Mouse (Mus musculus): ENCODE results near the gene Tmod4. TPM values are rescaled to one million over a fixed set of nuclear protein-coding genes. Genes with fewer than 3 reads are reported as not detected.

Gene Tmod4
- polyA plus RNA-seq, 1 experiment from 2014 or later, result 0.70 TPM

GRCm38 (mm10) chr3:95171105-95171504 lies 46.8 kb downstream of the Tmod4 start:
- Histone ChIP-seq H3K36me3 (ENCODE audit: control insufficient read depth, insufficient read depth, low read length) (peaks cover 9% of the 10 kb centered on the region; the same call in 1 of the 2 replicates), H3K4me3 (ENCODE audit: low read depth, low read length) (no peak overlapping the region), H3K9me3 (ENCODE audit: control insufficient read depth, low read length) (no peaks in the 10 kb centered on the region), H3K27me3 (ENCODE audit: control insufficient read depth, insufficient read depth, low read length) (no peaks in the 10 kb centered on the region; the same call in 1 of the 2 replicates), H3K4me1 (replicated peaks; ENCODE audit: control insufficient read depth, insufficient read depth) (no peaks in the 10 kb centered on the region), H3K27ac (replicated peaks) (no peak overlapping the region), H3K9ac (ENCODE audit: low read length) (no peak overlapping the region), H3K4me2 (replicated peaks; ENCODE audit: low read depth) (no peak overlapping the region)
- ATAC-seq (ENCODE audit: low FRiP score, low TSS enrichment) (no peak), DNase-seq (ENCODE audit: low spot score) (no peak)
- TF ChIP-seq CTCF (IDR thresholded peaks at IDR 0.05; ENCODE audit: low read depth) (no peak), EP300 (optimal IDR thresholded peaks at IDR 0.05) (no peak)
- WGBS, result 53% methylated on average over 6 of the region's 6 CpGs

GRCm38 (mm10) chr3:95172526-95173255 lies 48.4 kb downstream of the Tmod4 start:
- DNase-seq (ENCODE audit: low spot score) (peak; percentile 31), ATAC-seq (ENCODE audit: low FRiP score, low TSS enrichment) (0 out of 2 replicates have a peak, but pooled peaks have one; percentile 11)
- TF ChIP-seq CTCF (IDR thresholded peaks at IDR 0.05; ENCODE audit: low read depth) (peak; percentile 2; the same call in 1 of the 2 replicates), EP300 (optimal IDR thresholded peaks at IDR 0.05) (no peak)
- H3K36me3 ChIP-seq (ENCODE audit: control insufficient read depth, insufficient read depth, low read length), result peaks cover 6% of the 10 kb centered on the region; the same call in 1 of the 2 replicates
- no peaks in the 10 kb centered on the region; the same call in 1 of the 2 replicates for H3K27me3 ChIP-seq (ENCODE audit: control insufficient read depth, insufficient read depth, low read length)
- WGBS, result 45% methylated on average over 66 of the region's 84 CpGs
- 0 out of 2 replicates have a peak overlapping the region, but pooled peaks have one; percentile 8 for H3K9ac ChIP-seq (ENCODE audit: low read length)
- peak overlapping the region; percentile 15; the same call in 1 of the 2 replicates for H3K4me3 ChIP-seq (ENCODE audit: low read depth, low read length)
- H3K9me3 ChIP-seq (ENCODE audit: control insufficient read depth, low read length), result no peaks in the 10 kb centered on the region
- H3K4me1 ChIP-seq (replicated peaks; ENCODE audit: control insufficient read depth, insufficient read depth), result no peaks in the 10 kb centered on the region
- no peak overlapping the region for H3K27ac ChIP-seq (replicated peaks)
- H3K4me2 ChIP-seq (replicated peaks; ENCODE audit: low read depth), result peak overlapping the region; percentile 42; the same call in 1 of the 2 replicates

GRCm38 (mm10) chr3:95173256-95173949 lies 49.1 kb downstream of the Tmod4 start:
- TF ChIP-seq EP300 (optimal IDR thresholded peaks at IDR 0.05) (no peak), CTCF (IDR thresholded peaks at IDR 0.05; ENCODE audit: low read depth) (no peak)
- peak overlapping the region; percentile 8; the same call in 1 of the 2 replicates for H3K9ac ChIP-seq (ENCODE audit: low read length)
- H3K4me3 ChIP-seq (ENCODE audit: low read depth, low read length), result peak overlapping the region; percentile 15
- 24% methylated on average over 56 of the region's 58 CpGs for WGBS
- H3K9me3 ChIP-seq (ENCODE audit: control insufficient read depth, low read length), result no peaks in the 10 kb centered on the region
- peak; percentile 38 for DNase-seq (ENCODE audit: low spot score)
- no peak for ATAC-seq (ENCODE audit: low FRiP score, low TSS enrichment)
- no peaks in the 10 kb centered on the region for H3K4me1 ChIP-seq (replicated peaks; ENCODE audit: control insufficient read depth, insufficient read depth)
- peak overlapping the region; percentile 42 for H3K4me2 ChIP-seq (replicated peaks; ENCODE audit: low read depth)
- H3K27me3 ChIP-seq (ENCODE audit: control insufficient read depth, insufficient read depth, low read length), result no peaks in the 10 kb centered on the region; the same call in 1 of the 2 replicates
- peaks cover 6% of the 10 kb centered on the region; the same call in 1 of the 2 replicates for H3K36me3 ChIP-seq (ENCODE audit: control insufficient read depth, insufficient read depth, low read length)
- no peak overlapping the region for H3K27ac ChIP-seq (replicated peaks)

- Histone ChIP-seq H3K27me3 (ENCODE audit: control insufficient read depth, insufficient read depth, low read length) (no peaks in the 10 kb centered on the region; the same call in 1 of the 2 replicates), H3K4me2 (replicated peaks; ENCODE audit: low read depth) (peak overlapping the region; percentile 42), H3K36me3 (ENCODE audit: control insufficient read depth, insufficient read depth, low read length) (peaks cover 3% of the 10 kb centered on the region; the same call in 1 of the 2 replicates), H3K9me3 (ENCODE audit: control insufficient read depth, low read length) (no peaks in the 10 kb centered on the region), H3K9ac (ENCODE audit: low read length) (no peak overlapping the region), H3K27ac (replicated peaks) (no peak overlapping the region), H3K4me3 (ENCODE audit: low read depth, low read length) (no peak overlapping the region), H3K4me1 (replicated peaks; ENCODE audit: control insufficient read depth, insufficient read depth) (no peaks in the 10 kb centered on the region)
- WGBS, result 19% methylated on average over 16 of the region's 16 CpGs
- DNase-seq (ENCODE audit: low spot score) (peak; percentile 88), ATAC-seq (ENCODE audit: low FRiP score, low TSS enrichment) (peak; percentile 37)
- TF ChIP-seq EP300 (optimal IDR thresholded peaks at IDR 0.05) (no peak), CTCF (IDR thresholded peaks at IDR 0.05; ENCODE audit: low read depth) (peak; percentile 94)
Measured at GRCm38 (mm10) chr3:95174011-95174592, 49.8 kb downstream of the Tmod4 start.

- 59% methylated on average over 3 of the region's 3 CpGs for WGBS
- Histone ChIP-seq H3K4me2 (replicated peaks; ENCODE audit: low read depth) (no peak overlapping the region), H3K27me3 (ENCODE audit: control insufficient read depth, insufficient read depth, low read length) (no peaks in the 10 kb centered on the region; the same call in 1 of the 2 replicates), H3K27ac (replicated peaks) (peak overlapping the region; percentile 63; the same call in 1 of the 2 replicates), H3K9ac (ENCODE audit: low read length) (no peak overlapping the region), H3K36me3 (ENCODE audit: control insufficient read depth, insufficient read depth, low read length) (no peaks in the 10 kb centered on the region; the same call in 1 of the 2 replicates), H3K9me3 (ENCODE audit: control insufficient read depth, low read length) (no peaks in the 10 kb centered on the region), H3K4me1 (replicated peaks; ENCODE audit: control insufficient read depth, insufficient read depth) (no peaks in the 10 kb centered on the region), H3K4me3 (ENCODE audit: low read depth, low read length) (no peak overlapping the region)
- ATAC-seq (ENCODE audit: low FRiP score, low TSS enrichment) (no peak), DNase-seq (ENCODE audit: low spot score) (no peak)
- TF ChIP-seq EP300 (optimal IDR thresholded peaks at IDR 0.05) (no peak), CTCF (IDR thresholded peaks at IDR 0.05; ENCODE audit: low read depth) (no peak)
Measured at GRCm38 (mm10) chr3:95176500-95176899, 52.2 kb downstream of the Tmod4 start.

Data from stomach, postnatal 0 days (tissue).